Mouse (Mus musculus): ENCODE measurements around the gene Inpp4a.

The Inpp4a gene

GRCm38 (mm10) chr1:37299540-37300491 is at the start of gene Inpp4a:
TSS of gene Inpp4a (plus strand) at chr1:37299865.
- peak; percentile 96 for DNase-seq (ENCODE audit: low read depth, low spot score)

GRCm38 (mm10) chr1:37250643-37251310 is 48.9 kb upstream of the Inpp4a start:
- DNase-seq (ENCODE audit: low read depth, low spot score), result peak; percentile 83

- peak; percentile 55 for DNase-seq (ENCODE audit: low read depth, low spot score)
Measured at GRCm38 (mm10) chr1:37258443-37258842, 41.2 kb upstream of the Inpp4a start.

- DNase-seq (ENCODE audit: low read depth, low spot score), result peak; percentile 79
Measured at GRCm38 (mm10) chr1:37272464-37272863, 27.2 kb upstream of the Inpp4a start.

- no peak for DNase-seq (ENCODE audit: low read depth, low spot score)
Measured at GRCm38 (mm10) chr1:37286556-37286955, 13.1 kb upstream of the Inpp4a start.

GRCm38 (mm10) chr1:37287748-37288147 is 11.9 kb upstream of the Inpp4a start:
- DNase-seq (ENCODE audit: low read depth, low spot score), result no peak

GRCm38 (mm10) chr1:37288181-37288935 is 11.3 kb upstream of the Inpp4a start:
- DNase-seq (ENCODE audit: low read depth, low spot score), result peak; percentile 34

- DNase-seq (ENCODE audit: low read depth, low spot score), result no peak
Measured at GRCm38 (mm10) chr1:37288941-37289340, 10.7 kb upstream of the Inpp4a start.

- DNase-seq (ENCODE audit: low read depth, low spot score), result no peak
Measured at GRCm38 (mm10) chr1:37296414-37296813, 3.3 kb upstream of the Inpp4a start.

- no peak for DNase-seq (ENCODE audit: low read depth, low spot score)
Measured at GRCm38 (mm10) chr1:37298904-37299303, 761 bp upstream of the Inpp4a start.

- no peak for DNase-seq (ENCODE audit: low read depth, low spot score)
Measured at GRCm38 (mm10) chr1:37300650-37301049, 985 bp downstream of the Inpp4a start.

GRCm38 (mm10) chr1:37302801-37303200 is 3.1 kb downstream of the Inpp4a start:
- DNase-seq (ENCODE audit: low read depth, low spot score), result no peak

GRCm38 (mm10) chr1:37305691-37306287 is 6.1 kb downstream of the Inpp4a start:
- DNase-seq (ENCODE audit: low read depth, low spot score), result no peak

- no peak for DNase-seq (ENCODE audit: low read depth, low spot score)
Measured at GRCm38 (mm10) chr1:37307586-37307985, 7.9 kb downstream of the Inpp4a start.

- peak; percentile 16 for DNase-seq (ENCODE audit: low read depth, low spot score)
Measured at GRCm38 (mm10) chr1:37308021-37308742, 8.5 kb downstream of the Inpp4a start.

- no peak for DNase-seq (ENCODE audit: low read depth, low spot score)
Measured at GRCm38 (mm10) chr1:37308743-37309100, 9.1 kb downstream of the Inpp4a start.

GRCm38 (mm10) chr1:37309939-37310515 is 10.4 kb downstream of the Inpp4a start:
- DNase-seq (ENCODE audit: low read depth, low spot score), result no peak

- no peak for DNase-seq (ENCODE audit: low read depth, low spot score)
Measured at GRCm38 (mm10) chr1:37314338-37314737, 14.7 kb downstream of the Inpp4a start.

GRCm38 (mm10) chr1:37317644-37318285 is 18.1 kb downstream of the Inpp4a start:
- DNase-seq (ENCODE audit: low read depth, low spot score), result no peak

GRCm38 (mm10) chr1:37318558-37318957 is 18.9 kb downstream of the Inpp4a start:
- no peak for DNase-seq (ENCODE audit: low read depth, low spot score)

Data from ZHBTc4 (cell line).